Mouse (Mus musculus): ENCODE results near the gene Dcaf10. TPM values are rescaled to one million over a fixed set of nuclear protein-coding genes. Genes with fewer than 3 reads are reported as not detected.
A peak's percentile ranks its signal among the peaks of the same experiment; 100 is the strongest.
"Not testable (repeated sequence)": the region's sequence is repeated elsewhere in the genome, so short reads cannot be mapped to it uniquely, and the experiment has no call there.

Dcaf10 gene
- total RNA-seq, 1 experiment from 2014 or later = 16.0 TPM

DNA sequence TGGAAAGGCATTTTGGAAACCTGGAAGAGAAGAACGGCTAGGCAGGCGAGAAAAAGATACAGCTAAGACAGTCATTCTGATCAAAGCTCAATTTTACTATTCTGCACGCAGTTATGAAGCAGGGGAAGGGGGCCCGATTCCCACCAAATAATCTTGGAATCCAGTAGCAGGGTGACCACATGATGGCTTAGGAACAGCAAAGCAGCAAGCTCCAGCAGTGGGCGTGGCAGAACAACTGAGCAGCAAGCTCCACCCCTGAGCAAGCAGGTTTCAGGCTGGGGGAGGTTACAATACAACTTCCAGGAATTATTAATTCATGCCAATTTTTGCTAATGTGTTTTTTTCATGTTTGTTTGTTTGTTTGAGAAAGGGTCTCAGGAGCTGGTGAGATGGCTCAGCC, 45.4 kb downstream of the Dcaf10 start:
- not testable (repeated sequence) for ATAC-seq (replicated peaks in 1 of 2; ENCODE audit: insufficient read depth in 1 of 2, low FRiP score in 2 of 2, low TSS enrichment in 1 of 2, low read depth in 1 of 2, poor library complexity in 2 of 2, severe bottlenecking in 2 of 2)

DNA sequence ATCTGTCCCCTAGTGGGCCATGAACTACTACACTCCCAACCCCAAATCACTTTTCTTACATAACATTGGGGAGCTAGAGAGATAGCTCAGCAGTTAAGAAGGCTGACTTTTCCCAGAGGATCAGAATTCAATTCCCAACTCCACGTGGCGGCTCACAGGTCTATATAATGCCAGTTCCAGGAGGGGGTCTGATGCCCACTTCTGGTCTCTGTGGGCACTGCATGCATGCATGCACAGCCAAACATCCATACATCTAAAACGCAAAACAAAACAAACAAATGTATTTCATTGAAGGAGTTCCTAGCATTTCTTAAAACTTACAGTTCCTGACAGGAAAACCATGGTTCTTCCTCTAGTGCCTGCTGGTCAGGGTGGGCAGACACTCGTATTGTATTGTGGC, 50.2 kb downstream of the Dcaf10 start:
- ATAC-seq (replicated peaks in 1 of 2; ENCODE audit: insufficient read depth in 1 of 2, low FRiP score in 2 of 2, low TSS enrichment in 1 of 2, low read depth in 1 of 2, poor library complexity in 2 of 2, severe bottlenecking in 2 of 2) = no peak

DNA sequence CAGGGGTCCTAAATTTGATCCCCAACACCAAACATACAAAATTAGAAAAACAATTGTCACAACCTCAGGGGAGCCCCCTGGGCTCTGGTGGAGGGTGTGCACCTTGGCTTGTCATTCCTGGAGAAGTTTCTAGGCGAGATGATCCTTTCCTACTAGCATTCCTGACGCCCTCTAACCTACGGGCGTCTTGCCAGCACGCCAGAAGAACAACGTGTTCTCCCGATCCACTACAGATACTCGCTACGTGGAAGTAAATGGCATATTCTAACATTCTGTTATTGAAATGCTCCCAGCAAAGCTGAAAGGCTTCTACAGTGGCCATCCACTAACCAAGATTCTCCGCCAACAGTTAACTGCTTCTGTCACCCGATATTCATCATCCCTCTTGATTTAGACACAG, 50.7 kb downstream of the Dcaf10 start:
- 0 out of 4 replicates have a peak, but pooled peaks of 1 of the 2 experiments have one; percentile 9 for ATAC-seq (replicated peaks in 1 of 2; ENCODE audit: insufficient read depth in 1 of 2, low FRiP score in 2 of 2, low TSS enrichment in 1 of 2, low read depth in 1 of 2, poor library complexity in 2 of 2, severe bottlenecking in 2 of 2)

DNA sequence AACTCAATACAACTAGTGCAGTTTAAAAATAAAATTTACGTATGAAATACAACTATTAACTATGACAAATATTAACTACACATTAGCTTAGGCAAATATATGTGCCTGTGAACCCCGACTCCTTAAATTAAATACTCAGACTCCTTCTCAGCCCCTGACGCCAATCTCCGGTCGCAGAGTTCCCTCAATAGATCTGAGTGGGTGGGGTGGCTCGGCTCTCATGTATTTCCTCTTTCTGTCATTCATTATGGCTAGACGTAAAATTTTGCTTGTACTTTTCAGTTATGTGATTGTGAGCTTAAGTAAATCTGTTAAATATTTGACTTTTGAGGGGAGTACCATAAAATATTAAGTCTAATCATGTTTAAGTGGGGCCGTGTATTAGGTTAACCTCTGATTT, 51.1 kb downstream of the Dcaf10 start:
- ATAC-seq (replicated peaks in 1 of 2; ENCODE audit: insufficient read depth in 1 of 2, low FRiP score in 2 of 2, low TSS enrichment in 1 of 2, low read depth in 1 of 2, poor library complexity in 2 of 2, severe bottlenecking in 2 of 2) = peak; percentile 63 to 66; a peak in 3 of 4 replicates

DNA sequence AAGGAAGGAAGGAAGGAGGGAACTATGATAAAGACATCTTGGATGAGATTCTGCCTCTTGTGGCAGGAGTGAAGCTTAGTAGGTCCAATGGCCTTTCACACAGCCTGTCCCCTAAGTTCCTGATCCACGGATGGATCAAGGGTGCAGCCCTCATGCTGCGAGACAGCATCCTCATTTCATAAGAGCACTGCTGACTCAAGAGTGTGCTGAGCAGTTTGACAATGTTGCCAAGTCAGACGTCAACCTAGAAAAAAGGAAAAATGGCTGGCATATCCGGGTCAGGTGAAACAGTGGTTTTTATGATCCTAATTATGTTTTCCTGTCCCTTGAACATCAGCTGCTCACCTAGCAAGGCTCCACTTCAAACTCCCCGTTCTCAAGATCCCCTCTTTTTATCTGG, 51.8 kb downstream of the Dcaf10 start:
- no peak for ATAC-seq (replicated peaks in 1 of 2; ENCODE audit: insufficient read depth in 1 of 2, low FRiP score in 2 of 2, low TSS enrichment in 1 of 2, low read depth in 1 of 2, poor library complexity in 2 of 2, severe bottlenecking in 2 of 2)

DNA sequence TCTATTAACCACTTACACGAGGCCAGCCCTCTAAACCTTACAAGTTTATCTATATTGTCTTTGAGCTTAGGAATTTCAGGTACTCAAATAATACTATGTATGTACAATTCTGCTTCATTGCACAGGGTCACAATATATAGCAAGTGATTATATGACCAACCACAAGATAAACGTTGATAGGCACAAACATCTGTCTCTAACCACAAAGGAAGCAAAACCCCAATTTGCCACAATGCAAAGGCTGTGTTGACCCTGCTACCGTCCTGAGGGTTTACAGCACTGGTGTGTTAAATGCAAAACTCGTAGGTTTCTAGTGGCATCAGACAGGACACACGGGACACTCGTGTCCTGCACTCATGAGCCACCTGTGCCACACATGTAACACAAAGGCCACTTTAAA, 54.3 kb downstream of the Dcaf10 start:
- peak; percentile 38 to 39; a peak in 3 of 4 replicates for ATAC-seq (replicated peaks in 1 of 2; ENCODE audit: insufficient read depth in 1 of 2, low FRiP score in 2 of 2, low TSS enrichment in 1 of 2, low read depth in 1 of 2, poor library complexity in 2 of 2, severe bottlenecking in 2 of 2)

DNA sequence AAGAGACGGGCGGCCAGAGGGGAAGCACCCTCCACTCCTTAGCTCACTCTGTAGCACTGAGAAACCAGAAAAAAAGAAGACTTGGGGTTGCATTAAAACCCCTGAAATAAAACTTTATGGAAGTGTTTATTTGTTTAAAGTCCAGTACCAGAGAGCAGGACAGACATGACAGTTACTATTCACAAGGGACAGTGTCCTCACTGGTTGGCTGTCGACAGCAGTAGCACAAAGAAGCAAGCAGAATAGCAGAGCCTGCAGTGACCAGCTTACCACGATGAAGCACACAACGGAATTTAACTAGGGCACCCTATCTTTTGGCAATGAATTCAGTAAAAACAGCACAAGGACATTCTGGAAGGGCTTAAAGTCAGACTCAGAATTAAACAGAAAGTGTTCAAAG, 56.4 kb downstream of the Dcaf10 start:
- ATAC-seq (replicated peaks in 1 of 2; ENCODE audit: insufficient read depth in 1 of 2, low FRiP score in 2 of 2, low TSS enrichment in 1 of 2, low read depth in 1 of 2, poor library complexity in 2 of 2, severe bottlenecking in 2 of 2) = not testable (repeated sequence)

DNA sequence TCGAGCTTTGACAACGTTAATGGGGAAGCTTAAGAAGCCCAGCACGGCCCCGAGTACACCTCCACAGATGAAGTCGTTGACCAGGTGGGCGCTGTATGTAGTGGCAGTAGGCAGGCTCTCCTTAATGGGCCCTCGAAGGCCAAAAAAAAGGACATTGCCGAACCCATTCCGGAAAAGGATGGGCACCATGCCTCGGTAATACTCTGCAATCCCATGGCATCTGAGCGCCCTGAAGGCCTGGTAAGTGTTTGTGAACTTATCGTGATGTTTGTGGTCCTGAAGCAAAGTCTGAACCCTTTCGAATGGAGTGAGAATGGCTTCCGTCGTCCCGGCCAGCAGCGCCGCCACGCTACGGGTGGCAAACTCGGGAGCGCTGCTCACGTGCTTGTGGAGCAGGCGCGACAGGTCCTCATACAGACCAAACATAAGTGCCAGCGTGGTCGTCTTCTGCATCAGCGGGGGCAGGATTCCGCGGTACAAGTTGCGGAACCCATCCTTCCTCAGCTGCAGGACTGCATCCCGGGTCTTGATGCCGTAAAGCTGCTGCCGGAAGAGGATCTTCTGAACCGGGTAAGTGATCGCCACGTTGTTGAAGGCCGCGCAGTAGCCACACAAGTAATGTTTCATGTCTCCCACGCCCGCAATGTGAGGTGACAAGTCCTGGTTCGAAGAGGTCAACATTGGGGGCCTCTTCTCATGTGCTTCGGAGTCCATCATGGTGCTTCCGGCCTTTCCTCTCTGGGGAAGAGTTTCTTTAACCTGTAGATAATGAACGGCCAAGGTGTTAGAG, 57.7 kb downstream of the Dcaf10 start:
- no peak for ATAC-seq (replicated peaks in 1 of 2; ENCODE audit: insufficient read depth in 1 of 2, low FRiP score in 2 of 2, low TSS enrichment in 1 of 2, low read depth in 1 of 2, poor library complexity in 2 of 2, severe bottlenecking in 2 of 2)

DNA sequence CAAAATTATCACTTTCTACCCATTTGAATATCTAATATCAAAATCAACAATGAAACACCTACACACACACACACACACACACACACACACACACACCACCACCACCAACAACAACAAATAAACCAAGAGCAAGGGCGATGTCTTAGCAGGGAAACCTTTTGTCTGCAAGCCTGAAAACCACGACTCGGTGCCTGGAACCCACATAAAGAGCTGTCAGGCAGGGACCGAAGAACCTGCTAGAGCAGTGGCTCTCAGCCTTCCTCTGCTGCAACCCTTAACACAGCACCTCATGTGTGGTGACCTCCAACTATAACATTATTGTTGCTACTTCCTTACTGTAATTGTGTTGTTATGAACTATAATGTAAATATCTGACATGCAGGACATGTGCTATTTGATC, 60.4 kb downstream of the Dcaf10 start:
- ATAC-seq (replicated peaks in 1 of 2; ENCODE audit: insufficient read depth in 1 of 2, low FRiP score in 2 of 2, low TSS enrichment in 1 of 2, low read depth in 1 of 2, poor library complexity in 2 of 2, severe bottlenecking in 2 of 2) = no peak

DNA sequence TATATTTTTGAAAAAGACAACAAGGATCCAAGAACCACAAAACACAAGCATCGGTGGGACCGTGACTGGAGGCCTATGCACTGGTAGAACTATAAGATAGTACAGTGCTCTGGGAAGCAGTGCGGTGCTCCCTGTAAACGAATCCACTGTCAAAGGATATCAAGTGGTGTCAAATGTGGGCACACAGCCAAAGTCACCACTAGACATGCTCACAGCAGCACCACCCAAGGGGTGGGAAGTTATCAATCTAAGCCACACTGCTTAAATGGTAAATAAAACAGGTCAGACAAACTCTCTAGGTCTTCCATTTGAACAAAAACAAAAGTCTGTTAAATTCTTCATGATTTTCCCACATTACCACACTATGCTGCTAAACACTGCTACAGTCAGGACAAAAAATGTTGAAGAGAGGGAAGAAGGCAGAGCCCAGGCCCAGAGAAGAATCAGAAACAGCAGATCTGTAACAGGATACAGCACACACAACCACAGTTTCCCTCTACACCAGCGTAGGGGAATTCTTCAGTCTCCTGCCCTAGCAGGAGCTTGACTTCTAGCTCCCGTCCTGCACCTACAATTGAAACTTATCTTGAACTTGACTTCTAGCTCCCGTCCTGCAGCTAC, 61.1 kb downstream of the Dcaf10 start:
- peak; percentile 43 to 63 for ATAC-seq (replicated peaks in 1 of 2; ENCODE audit: insufficient read depth in 1 of 2, low FRiP score in 2 of 2, low TSS enrichment in 1 of 2, low read depth in 1 of 2, poor library complexity in 2 of 2, severe bottlenecking in 2 of 2)

DNA sequence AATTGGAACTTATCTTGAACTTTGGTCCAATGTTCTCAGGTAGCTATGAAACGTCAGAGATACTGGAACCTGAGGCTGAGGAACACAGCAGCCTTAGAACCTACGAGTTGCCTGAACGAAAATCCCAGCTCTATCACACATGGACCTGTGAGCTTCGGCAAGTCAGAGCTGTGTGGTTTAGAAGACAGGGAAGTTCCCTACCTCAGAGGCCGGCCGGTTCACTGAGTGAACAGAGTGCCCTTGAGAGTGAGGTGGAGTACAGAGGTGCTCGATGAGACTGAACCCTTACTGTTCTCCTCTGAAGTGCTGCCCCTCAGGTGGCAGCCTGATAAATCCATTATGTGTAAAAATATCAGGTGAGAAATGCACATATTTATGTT, 61.6 kb downstream of the Dcaf10 start:
- ATAC-seq (replicated peaks in 1 of 2; ENCODE audit: insufficient read depth in 1 of 2, low FRiP score in 2 of 2, low TSS enrichment in 1 of 2, low read depth in 1 of 2, poor library complexity in 2 of 2, severe bottlenecking in 2 of 2) = peak; percentile 34 to 70; a peak in 2 of 4 replicates

DNA sequence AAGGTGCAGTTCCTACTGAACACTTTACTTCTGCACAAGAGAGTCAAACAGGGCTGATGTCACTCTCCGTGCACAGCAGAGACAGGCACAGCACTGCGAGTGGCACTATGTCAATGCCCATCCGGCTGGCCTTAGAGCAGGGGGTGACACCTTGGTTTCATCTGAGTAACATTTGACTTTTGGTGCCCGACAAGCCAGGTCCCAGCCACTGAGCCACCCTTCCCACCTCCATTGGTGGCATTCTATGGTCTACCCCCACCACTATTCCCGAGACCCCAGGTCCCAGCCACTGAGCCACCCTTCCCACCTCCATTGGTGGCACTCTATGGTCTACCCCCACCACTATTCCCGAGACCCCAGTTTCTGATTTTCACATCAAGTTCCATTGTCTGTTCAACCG, 62.2 kb downstream of the Dcaf10 start:
- ATAC-seq (replicated peaks in 1 of 2; ENCODE audit: insufficient read depth in 1 of 2, low FRiP score in 2 of 2, low TSS enrichment in 1 of 2, low read depth in 1 of 2, poor library complexity in 2 of 2, severe bottlenecking in 2 of 2) = no peak

DNA sequence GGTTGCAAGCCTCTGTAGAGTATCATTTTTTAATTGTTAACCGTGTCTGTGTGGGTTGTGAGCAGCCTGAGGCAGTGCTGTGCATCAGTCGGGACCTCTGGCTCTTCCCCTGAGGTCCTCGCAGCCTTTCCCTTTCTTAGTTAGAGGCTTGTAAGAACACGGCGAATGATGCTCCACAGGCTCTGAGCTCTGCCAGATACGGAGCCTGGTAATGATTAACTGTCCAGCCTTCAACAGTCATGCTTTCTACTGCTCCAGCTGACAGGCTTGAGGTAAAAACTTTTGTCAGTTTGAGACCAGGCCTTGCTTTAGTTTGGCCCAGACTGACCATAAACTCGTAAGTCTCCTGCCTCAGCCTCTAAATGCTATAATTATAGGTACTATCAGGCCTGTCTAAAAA, 63.4 kb downstream of the Dcaf10 start:
- ATAC-seq (replicated peaks in 1 of 2; ENCODE audit: insufficient read depth in 1 of 2, low FRiP score in 2 of 2, low TSS enrichment in 1 of 2, low read depth in 1 of 2, poor library complexity in 2 of 2, severe bottlenecking in 2 of 2) = no peak

DNA sequence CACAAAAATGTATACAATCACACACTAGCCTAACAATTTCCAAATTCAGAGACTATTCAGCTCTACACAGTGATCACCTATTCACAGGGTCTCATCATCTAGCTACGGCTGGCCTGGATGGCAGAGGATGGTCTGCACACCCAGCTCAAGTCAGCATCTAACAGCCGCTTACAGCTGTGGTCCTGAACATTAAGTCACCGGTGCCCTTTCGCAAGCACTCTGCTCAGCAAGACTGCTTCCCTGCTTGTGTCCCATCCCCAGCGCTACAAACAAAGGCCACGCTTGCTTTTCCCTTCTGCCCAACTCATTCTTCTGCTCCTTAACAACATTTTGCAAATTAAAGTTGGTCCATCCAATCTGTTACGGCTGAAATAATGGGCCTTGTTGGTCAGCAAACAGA, 64.5 kb downstream of the Dcaf10 start:
- ATAC-seq (replicated peaks in 1 of 2; ENCODE audit: insufficient read depth in 1 of 2, low FRiP score in 2 of 2, low TSS enrichment in 1 of 2, low read depth in 1 of 2, poor library complexity in 2 of 2, severe bottlenecking in 2 of 2) = no peak

DNA sequence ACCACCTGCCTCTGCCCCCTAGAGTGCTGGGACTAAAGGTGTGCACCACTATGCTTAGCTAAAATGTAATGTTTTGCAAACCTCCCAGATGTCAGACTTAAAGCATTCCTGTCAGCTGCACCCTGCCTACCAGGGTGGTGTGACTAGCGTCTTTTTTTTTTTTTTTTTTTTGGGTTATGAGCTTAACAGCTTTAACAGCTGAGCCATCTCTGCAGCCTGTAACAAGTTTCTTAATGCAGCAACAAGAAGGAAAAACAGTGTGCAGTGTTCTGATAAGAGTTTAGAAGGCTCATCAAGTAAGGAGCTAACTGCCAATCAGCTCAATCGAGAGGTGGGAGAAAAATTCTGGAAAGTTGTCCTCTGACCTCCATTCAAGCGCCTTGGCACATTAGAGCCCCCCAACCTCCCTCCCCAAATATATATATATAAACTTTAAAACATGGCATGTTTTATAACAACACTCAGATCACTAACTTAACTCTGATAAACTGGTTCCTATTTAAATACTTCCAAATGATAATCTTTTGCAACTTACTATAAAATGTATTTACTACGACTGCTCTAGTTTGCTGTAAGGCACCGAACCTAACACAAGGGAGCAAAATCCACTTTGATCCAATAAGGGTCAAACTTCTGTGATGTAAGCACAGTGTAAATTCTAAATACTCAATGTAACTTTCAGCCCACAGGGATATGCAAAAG, 65.3 kb downstream of the Dcaf10 start:
- no peak for ATAC-seq (replicated peaks in 1 of 2; ENCODE audit: insufficient read depth in 1 of 2, low FRiP score in 2 of 2, low TSS enrichment in 1 of 2, low read depth in 1 of 2, poor library complexity in 2 of 2, severe bottlenecking in 2 of 2)

DNA sequence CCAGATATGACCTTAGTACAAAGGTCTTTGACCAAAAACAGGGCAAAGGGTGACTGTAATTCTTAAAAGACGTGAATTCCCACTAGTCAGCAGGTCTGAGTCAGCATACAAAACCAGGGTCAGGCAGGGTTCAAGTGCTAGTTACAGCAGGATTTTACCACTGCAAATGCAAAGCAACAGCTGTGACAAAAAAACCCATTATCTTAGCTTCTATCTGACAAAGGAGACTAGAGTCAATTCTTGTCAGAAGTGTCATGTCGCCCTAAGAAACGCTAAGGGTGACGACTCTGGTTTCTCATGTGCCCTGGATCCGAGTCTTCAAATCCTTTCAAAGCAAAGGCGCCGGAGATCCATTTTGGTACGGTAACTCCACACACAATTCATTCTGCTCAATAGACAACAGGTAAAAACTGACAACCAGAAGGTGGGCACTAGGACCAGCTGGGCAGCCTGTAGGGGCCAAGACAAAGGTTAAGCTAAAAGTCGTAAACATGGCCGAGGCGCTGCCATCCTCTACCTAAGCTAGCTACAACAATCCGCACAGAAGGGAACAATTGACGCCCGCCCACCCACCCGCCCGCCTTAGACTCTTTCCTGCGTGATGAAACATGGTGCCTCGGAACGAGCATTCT, 65.9 kb downstream of the Dcaf10 start:
- no peak for ATAC-seq (replicated peaks in 1 of 2; ENCODE audit: insufficient read depth in 1 of 2, low FRiP score in 2 of 2, low TSS enrichment in 1 of 2, low read depth in 1 of 2, poor library complexity in 2 of 2, severe bottlenecking in 2 of 2)

DNA sequence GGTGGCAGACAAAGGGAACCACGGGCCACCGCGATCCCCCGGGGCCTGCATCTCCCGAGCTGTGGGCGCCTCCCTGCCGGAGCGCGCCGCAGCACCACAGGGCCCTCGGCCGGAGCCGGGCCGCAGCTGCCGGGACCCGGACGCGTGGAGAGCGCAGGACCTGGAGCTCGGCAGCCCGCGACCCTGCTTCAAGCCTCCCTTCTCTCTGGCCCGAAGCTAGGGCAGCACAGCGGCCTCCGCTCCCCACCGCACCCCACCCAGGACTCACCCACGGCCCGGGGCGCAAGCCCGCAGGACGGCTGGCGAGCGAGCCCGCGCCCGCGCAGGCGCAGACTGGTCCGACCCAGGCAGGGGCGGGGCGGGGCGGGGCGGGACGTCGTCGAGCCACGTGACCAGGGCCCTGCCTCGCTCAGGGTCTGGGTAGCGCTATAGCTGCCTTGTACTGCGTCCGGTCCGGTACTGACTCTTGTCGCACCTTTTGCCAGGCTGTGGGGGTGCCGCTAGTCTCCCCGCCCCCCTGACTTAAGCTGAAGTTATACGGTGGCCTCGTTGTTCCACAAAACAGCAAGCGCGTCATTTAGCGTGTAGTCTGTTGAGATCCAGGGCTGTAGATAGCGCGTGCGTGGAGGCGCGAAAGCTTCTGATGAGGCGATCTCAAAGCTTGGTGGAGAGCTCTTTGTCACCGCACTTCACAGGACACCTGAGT, 66.7 kb downstream of the Dcaf10 start, which contains the start of gene Slc25a51:
Gene Slc25a51 (minus strand): TSS at position 340 of the 706 bp plus-strand sequence.
- peak; percentile 88 for ATAC-seq (replicated peaks in 1 of 2; ENCODE audit: insufficient read depth in 1 of 2, low FRiP score in 2 of 2, low TSS enrichment in 1 of 2, low read depth in 1 of 2, poor library complexity in 2 of 2, severe bottlenecking in 2 of 2)

Measured in hematopoietic stem cell, adult 5-6 weeks (primary cell).